Mouse (Mus musculus): Measurements from ENCODE around the gene Gramd1b. TPM values are rescaled to one million over a fixed set of nuclear protein-coding genes. Genes with fewer than 3 reads are reported as not detected.

Gramd1b gene
- polyA plus RNA-seq, 1 experiment, result not detected

DNA sequence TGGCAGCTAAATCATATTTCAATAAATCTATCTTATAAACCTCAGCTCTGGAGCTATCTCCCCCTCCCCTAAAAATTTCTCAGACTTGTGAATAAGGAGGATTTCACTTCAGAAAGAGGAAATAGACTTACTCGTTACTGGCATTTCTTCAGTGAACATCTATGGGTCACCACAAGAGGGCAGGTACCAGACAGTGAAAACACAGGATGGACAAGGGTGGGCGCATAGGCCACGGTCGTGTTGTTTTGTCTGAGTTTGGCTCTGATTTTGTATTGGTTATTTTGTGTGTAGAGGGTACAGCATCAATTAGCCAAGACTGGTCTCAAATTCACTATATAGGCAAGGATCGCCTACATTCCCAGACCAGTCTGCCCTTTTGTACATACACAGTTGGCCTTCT, 79.0 kb downstream of the Gramd1b start:
- no peak for TF ChIP-seq GATA1 (IDR thresholded peaks at IDR 0.05; ENCODE audit: low read length)

DNA sequence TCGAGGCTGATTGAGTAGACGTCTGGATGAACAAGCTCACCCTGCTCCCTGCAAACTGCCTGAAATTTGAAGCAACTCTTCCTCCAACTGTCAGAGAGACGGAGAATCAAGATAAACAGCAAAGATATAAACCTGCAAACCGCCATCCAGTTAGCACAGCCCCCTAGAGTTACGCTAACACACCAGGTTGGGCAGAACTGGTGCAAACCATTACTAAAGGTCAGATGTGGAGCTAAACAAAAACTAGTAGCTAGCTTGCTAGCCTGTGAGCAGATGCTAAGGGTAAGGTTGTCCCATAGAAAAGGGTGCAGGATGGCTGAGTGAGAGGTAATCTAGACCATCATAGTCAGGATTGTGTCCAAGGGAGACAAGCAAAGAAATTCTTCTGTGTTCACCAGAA, 80.4 kb downstream of the Gramd1b start:
- TF ChIP-seq GATA1 (IDR thresholded peaks at IDR 0.05; ENCODE audit: low read length), result no peak

DNA sequence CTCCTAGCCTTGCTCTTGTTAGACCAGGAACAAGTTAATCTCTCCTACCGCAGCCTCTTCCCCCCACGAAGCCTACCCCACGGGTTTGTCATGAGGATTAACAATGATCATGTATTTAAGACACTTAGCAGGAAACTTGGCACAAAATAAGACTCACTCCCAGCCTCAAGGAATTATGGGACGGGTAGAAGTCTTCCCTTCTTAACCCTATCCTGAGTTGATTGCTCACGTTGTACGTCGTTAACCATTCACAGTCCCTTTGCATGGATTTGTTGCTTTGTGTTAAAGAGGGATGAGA, 80.8 kb downstream of the Gramd1b start:
- TF ChIP-seq GATA1 (IDR thresholded peaks at IDR 0.05; ENCODE audit: low read length), result no peak

DNA sequence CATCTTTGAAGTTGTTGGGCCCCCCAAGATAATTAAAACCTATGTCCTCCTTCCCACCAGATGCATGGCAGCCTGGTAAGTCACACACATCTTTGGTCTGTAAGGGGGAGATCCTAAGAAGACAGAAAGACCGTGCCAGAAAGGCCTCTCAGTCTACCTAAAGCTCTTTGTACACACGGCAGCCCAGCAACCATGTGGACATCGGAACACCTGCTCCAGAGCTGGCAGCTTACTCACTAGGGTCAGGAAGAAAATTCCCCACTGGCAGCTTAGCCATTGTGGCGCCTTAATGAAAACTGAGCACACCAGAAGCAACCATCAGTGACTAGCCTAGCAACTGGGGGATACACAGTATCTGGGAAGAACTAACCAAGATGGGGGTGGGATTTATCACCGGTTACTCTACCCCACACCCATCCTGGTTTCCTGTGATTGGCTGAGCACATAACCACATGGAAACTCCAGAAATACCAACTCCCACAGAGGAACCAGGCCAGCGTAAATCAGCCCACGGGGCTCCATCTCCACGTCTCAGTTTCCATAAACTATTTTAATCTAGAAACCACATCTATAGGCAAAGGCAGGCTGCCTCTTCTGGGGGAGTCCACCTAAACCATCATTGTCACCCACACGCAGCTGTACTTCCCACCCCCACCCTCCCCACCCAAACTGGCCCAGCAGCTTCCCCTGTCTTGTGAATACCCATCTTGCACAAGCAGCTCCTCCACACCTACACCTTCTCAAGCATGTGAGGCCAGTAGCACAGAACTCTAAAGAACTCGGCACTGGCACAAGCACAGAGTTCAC, 81.4 kb downstream of the Gramd1b start:
- TF ChIP-seq GATA1 (IDR thresholded peaks at IDR 0.05; ENCODE audit: low read length), result no peak

DNA sequence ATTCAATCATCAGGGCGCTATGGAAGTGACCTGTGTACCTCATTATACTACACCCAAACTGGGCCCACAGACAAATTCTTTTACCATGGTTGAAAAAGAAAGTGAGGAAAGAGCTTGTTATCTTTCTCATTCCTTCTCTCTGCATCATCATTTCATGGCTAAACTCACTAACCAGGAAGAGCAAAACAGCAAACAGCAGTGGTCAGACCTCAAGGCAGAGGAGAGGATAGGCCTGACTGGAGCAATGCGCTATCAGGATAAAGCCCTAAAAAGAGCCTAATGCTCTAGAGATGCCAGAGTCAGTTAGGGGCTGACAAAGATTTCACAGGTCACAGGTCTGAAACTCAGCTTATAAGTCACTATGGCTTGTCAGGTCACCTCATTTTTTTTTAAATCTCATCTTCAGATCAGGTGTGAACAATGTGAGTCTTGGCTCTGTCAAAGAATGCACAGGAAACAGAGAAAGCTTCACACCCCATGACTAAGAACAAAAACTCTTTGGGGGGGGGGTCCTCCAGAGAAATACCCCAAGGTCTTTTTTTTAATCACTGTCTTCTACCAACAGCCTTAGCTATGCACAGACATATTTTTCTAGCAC, 82.4 kb downstream of the Gramd1b start:
- no peak for TF ChIP-seq GATA1 (IDR thresholded peaks at IDR 0.05; ENCODE audit: low read length)

DNA sequence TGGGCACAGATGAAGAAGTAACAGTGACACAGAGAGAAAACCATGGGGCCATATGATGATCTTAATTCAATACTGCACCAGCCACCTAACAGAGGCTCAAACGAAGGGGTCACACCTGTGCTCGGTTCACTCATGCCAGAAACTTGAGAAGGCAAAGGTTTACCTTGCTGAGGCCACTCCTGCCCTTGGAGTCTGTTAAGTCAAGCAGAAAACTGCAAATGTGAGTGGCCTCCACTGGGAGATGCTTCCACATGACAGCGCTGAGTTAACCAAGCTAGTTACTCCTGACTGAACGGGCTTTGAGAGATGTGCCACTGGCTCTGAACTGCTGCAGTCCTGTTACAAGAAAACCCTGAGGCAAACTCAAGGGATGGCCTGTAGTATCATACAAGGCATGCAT, 83.9 kb downstream of the Gramd1b start:
- no peak for TF ChIP-seq GATA1 (IDR thresholded peaks at IDR 0.05; ENCODE audit: low read length)

DNA sequence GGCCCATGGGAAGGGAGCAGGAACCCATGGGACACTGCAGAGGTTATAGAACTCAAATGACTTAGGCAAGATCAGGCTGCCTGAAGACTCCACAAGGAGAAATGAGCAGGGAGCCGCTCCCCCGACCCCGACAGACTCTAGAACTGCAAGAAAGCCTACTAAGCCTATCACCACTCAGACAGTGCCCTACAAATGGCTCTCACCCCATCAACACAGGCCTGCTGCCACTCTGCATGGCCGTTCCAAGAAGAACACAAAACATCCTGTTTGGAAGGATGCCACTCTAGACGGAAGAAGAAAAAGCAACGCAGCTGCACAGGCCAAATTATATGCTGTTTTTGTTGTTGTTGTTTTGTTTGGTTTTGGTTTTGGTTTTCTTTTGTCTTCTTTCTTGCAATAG, 86.2 kb downstream of the Gramd1b start:
- TF ChIP-seq GATA1 (IDR thresholded peaks at IDR 0.05; ENCODE audit: low read length), result no peak

DNA sequence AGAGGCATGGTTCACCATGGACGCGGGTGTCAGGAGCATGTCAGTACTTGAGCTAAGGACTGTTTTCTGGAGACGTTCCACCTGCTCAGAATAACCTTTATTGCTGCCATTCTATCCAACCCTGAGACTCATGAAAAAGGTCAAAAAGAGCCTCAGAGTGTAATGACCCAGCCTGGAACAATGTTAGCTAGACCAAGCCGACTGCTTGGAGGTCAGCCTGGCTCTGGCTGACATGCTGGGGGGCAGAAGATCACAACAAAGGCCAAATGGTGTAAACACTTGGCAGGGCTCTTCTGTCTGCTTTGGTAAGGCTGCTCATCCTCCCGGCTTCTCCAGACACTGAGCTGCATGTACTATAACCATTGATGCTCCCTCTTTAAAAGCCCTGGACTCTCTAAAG, 88.4 kb downstream of the Gramd1b start:
- no peak for TF ChIP-seq GATA1 (IDR thresholded peaks at IDR 0.05; ENCODE audit: low read length)

DNA sequence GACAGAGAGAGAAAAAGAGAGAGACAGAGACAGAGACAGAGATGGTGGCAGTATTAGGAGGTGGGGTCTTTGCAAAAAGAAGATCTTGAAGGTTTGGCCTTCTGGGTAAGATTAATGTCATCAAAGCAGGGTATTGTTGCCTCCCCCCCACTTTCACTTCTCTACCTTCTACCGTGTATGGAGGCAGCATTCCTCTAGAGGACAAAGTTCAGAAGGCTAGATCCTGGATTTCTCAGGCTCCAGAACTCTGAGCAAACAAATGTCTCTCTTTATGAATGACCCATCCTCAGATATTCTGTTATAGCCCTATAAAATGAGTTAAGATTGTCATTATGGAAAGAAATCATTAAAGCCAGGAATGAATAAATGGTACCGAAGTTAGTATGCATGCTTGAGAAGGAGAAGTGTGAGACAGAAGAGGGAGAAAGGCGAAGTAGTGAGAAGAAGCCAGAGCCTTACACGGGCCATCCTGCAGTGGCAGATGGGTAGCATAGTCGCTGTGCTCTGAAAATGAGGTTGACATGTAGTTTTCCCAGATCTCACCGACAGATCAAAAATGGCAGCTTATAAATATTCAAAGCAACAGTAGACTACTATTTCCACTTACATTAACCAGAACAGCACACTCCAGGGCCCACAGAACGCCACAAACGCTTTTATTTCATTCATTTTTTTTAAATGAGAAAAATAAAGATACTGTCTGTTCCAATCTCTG, 91.1 kb downstream of the Gramd1b start:
- TF ChIP-seq GATA1 (IDR thresholded peaks at IDR 0.05; ENCODE audit: low read length), result no peak

DNA sequence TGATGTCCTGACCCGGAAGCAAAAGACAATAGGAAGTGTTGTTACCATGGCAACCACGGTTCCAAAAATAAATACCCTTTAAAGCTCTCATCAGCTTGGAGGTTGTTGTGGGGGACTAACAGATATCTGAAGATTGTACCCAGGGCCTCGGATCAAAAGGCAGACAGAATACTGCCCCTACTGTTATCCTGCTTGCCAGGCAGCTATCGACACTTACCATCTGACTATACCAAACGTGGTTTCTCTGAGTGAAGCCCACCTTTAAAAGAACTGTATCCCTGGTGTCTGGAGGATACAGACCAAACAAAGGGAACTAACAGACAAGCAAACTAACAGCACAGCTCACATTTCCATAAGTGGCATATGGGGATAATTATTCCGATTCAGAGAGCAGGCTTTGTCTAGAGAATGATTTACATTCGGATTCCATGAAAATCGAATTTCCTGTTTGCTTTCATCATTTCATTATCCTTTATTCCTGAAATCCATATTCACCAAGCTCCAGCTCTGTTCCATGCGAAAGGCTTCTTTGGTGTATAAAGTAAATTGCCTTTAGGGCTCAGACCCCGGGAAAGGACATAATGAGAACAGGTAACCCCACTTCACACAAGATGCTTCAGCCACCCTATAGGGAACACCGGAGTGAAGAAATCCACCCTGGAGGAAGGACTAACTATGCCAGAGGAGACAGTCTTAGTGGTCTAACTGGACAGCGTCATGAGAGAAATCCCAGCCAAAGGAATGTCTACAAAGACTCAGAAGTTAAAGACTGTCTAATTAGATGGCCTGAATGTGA, 92.3 kb downstream of the Gramd1b start:
- TF ChIP-seq GATA1 (IDR thresholded peaks at IDR 0.05; ENCODE audit: low read length), result no peak

DNA sequence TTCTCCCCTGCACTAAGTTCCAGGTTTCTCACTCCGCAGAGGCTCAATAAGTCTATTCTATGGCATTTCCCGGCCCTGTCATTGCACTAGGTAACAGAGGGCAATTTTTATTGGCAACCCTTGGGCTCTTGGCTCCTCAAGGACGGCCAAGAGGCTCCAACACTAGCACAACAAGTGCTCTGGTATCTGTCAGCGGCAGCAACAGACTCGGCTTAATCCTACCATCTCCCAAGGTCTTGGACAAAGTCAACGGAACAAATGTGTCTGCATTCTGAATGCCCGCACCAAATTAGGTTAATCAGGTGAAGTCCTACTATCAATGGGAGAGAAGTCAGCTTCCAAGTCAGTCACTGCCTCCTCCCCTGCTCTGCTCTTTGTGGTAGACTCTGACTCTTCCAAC, 93.3 kb downstream of the Gramd1b start:
- no peak for TF ChIP-seq GATA1 (IDR thresholded peaks at IDR 0.05; ENCODE audit: low read length)

DNA sequence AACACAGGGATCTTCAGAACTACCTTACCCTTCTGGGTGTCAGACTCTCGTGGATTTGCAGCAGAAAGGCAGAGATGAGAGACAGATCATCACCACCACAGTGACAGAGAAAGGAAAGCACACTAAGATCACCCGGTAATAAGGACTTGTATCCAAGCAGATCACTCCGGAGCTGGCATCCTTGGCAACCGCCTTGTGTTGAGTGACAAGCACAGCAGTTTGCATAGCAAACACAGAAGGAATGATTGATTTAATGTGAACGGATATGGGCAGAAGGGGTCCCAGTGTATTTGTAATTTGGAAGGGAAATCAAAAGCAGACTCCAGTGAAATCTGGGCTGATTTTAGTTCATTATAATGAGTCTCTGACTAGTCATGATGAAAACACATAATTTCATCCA, 97.9 kb downstream of the Gramd1b start:
- no peak for TF ChIP-seq GATA1 (IDR thresholded peaks at IDR 0.05; ENCODE audit: low read length)

DNA sequence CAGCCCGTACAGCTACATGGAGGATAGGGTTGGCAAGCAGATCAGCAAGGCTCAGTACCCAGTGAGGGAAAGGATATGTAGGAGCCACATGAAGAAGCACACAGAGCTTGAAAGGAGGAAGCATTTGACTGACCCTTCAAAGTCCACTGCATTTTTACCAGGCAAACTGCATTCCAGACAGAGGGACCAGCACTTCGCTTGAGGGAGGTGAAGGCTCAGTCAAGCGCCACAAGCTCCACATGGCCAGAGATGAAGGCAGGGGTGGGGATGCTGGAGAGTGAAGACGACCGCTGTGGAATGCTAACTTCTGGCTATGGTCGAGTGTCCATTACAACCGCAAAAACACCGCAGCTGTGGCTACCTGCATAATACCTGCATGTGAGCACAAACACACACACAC, 100.2 kb downstream of the Gramd1b start:
- no peak for TF ChIP-seq GATA1 (IDR thresholded peaks at IDR 0.05; ENCODE audit: low read length)

DNA sequence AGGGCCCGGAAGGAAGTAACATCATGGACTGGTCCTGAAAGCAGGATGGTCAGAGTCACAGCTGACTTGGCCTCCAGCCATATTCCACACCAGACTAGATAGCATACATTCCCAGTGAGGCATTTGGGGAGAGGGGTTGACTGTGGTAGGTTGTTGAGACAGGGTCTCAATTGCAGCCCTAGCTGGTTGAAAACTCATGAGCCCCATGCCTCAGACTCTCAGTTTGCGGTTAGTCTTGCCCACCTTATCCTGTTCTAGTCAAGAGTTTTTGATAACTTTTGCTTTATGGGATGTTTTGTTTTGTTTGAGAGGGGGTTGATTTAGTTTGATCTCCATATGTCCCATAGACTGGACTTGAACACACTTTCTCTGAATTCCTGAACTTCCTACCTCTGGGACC, 103.5 kb downstream of the Gramd1b start:
- no peak for TF ChIP-seq GATA1 (IDR thresholded peaks at IDR 0.05; ENCODE audit: low read length)

DNA sequence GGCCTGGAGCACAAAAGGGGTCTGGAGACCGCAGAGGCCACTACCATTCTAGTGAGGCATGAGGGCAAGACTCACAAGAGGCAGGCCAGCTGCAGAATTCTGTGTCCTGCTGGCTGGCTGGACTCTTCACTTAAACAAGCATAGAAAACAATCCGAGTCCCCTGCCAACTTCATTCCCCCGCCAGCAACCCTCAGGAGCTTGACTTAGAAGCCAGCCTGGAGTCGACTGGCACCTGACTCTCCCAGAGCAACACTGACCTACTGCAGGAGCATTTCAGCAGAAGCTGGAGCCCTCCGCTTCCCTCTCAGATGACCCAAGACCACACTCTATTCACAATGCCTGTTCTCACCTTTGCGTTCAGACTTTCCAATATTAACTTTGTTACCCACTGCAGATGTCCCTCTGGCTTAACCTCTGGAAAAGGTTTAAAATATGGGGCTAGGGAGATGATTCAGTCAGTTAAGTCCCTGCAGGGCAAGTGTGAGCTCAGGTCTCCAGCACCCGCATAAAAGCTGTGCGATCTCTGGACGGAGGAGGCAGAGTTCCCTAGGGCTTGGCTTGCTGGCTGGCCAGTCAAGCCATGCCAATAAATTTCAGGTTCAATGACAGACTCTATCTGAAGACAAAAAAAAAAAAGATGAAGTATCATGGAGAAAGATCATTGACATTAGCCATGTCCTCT, 104.8 kb downstream of the Gramd1b start:
- no peak for TF ChIP-seq GATA1 (IDR thresholded peaks at IDR 0.05; ENCODE audit: low read length)

Measured in G1E-ER4 (cell line).